Mouse (Mus musculus): ENCODE data around the gene Col11a2. TPM values are rescaled to one million over a fixed set of nuclear protein-coding genes. Genes with fewer than 3 reads are reported as not detected.

Gene Col11a2
- total RNA-seq, 2 experiments from 2014 or later: 11.3 to 15.2 TPM

DNA sequence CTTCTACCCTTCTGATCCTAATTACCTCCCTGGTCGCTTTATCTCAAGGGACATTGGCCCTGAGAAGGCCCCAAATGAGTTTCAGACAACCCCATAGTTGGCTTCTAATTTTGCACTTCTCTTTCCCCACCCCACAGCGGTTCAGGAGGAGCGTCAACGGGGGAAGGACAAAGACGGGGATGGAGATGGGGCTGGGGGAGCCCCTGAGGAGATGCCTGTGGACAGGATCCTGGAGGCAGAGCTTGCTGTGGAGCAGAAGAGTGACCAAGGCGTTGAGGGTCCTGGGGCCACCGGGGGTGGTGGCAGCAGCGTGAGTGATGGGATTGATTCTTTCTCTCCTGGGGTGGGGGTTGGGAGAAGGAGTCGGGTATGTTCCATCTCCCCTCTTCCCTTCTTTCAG, 3.7 kb upstream of the Col11a2 start:
- H3K4me3 ChIP-seq: no peak overlapping the region
- no peak for TF ChIP-seq CTCF (IDR thresholded peaks at IDR 0.05)
- no peak for DNase-seq (ENCODE audit: extremely low spot score in 1 of 2, low spot score in 2 of 2)
- H3K27ac ChIP-seq: no peak overlapping the region
- intact Hi-C loops (cut with DNase I): no loop called here

DNA sequence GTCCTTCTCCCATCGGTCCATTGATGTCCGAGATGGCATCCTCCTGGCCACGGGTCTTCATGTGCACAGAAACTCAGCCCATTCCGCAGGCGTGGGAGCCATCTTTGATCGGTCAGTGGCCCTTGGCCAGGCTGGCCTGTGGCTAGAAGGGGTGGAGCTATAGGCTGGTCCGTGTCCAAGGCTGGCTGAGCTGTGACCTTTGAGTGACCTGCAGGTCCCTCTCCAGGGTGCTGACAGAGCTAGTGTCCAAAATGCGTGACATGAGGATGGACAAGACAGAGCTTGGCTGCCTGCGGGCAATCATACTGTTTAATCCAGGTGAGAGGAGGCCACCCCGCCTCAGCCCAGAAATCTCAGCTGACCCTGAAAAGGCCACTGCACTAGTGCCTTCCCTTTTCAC, 2.6 kb upstream of the Col11a2 start:
- no peak for DNase-seq (ENCODE audit: extremely low spot score in 1 of 2, low spot score in 2 of 2)
- intact Hi-C loops (cut with DNase I): loop anchor here (2.0 kb wide), 1 partner anchor 74 kb away; no protein-coding TSS in a partner anchor

DNA sequence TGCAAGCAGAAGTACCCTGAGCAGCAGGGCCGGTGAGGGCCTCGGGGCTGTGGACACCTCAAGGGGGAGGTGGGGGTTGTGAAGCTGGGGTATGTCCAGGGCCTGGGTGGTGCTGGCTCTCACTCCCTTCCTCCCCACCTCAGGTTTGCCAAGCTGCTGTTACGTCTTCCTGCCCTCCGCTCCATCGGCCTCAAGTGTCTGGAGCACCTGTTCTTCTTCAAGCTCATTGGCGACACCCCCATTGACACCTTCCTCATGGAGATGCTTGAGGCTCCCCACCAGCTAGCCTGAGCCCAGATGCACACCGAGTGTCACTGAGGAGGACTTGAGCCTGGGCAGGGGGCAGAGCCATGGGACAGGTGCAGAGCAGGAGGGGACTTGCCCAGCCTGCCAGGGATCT, 2.0 kb upstream of the Col11a2 start:
- no peak for TF ChIP-seq CTCF (IDR thresholded peaks at IDR 0.05)
- intact Hi-C loops (cut with DNase I): loop anchor here (2.0 kb wide), 1 partner anchor 74 kb away; no protein-coding TSS in a partner anchor
- no peak for DNase-seq (ENCODE audit: extremely low spot score in 1 of 2, low spot score in 2 of 2)
- Histone ChIP-seq H3K27ac (no peak overlapping the region), H3K4me3 (no peak overlapping the region)

More for the DNA sequence above, 2.6 kb upstream of the Col11a2 start:
- no peak overlapping the region for H3K27ac ChIP-seq
- H3K4me3 ChIP-seq: no peak overlapping the region
- TF ChIP-seq CTCF (IDR thresholded peaks at IDR 0.05): no peak

DNA sequence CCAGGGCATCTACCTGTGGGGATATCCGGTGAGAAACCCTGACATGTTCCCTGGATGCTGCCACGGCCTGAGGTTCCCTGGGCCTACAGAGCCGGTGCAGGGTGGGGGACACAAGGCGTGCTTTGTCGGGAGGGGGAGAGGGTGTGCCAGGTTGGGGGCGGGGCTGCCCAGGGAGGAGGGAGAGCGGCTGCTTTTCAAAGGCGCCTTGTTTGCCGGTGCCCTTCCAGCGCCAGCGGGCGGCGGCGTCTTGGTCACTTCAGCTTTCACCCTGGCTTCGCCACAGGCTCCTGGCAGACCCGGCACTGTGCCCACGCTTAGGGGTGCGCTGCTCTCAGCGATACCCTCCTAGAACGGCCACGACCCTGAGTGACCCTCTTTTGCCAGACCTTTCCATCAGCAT, 797 bp upstream of the Col11a2 start:
- intact Hi-C loops (cut with DNase I): no loop called here
- peak in 1 of 2 experiments; percentile 68 for DNase-seq (ENCODE audit: extremely low spot score in 1 of 2, low spot score in 2 of 2)
- no peak for TF ChIP-seq CTCF (IDR thresholded peaks at IDR 0.05)
- Histone ChIP-seq H3K4me3 (peak overlapping the region; percentile 32), H3K27ac (peak overlapping the region; percentile 74)

DNA sequence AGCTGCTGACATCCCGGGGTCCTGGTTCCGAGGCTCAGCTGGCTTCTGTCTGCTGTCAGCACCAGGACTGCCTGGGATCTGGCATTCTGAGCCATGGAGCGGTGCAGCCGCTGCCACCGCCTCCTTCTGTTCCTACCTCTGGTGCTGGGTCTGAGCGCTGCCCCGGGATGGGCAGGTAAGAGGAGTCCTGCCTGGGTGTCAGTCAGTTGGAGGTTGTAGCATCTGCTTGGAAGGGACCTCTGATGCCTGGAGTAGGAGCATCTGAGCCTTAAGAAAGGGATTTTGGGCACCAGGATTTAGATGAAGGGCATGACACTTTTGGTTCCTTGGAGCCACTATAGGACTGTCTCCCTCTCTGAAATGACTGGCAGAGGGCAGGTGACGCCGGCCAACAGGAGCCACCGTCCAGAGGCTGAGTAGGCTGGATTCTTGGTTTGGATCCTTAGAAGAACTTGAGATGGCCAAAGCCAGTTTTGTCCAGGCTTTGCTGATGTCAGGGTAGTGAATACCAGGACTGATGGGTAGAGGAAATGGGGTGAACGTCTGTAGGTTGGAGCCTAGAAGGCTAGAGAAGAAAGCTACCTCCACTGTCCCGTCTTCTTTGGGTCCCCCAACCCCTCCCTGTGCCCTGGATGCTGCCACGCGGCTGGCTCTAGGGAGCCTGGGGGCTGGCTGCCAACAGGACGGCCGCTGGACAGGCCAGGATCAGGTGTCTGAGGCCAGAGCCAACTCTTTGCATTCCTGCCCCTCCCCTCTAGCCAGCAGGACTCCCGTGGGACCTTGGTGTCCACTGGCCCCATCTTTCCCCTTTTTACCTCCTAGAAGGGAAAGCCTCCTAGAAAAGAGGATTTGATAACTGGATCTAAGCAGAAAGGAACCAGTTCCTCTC, 569 bp downstream of the Col11a2 start:
- Histone ChIP-seq H3K4me3 (peak overlapping the region; percentile 32), H3K27ac (peak overlapping the region; percentile 42; the same call in 1 of the 2 replicates)
- no peak for DNase-seq (ENCODE audit: extremely low spot score in 1 of 2, low spot score in 2 of 2)
- TF ChIP-seq CTCF (IDR thresholded peaks at IDR 0.05): no peak
- intact Hi-C loops (cut with DNase I): no loop called here

DNA sequence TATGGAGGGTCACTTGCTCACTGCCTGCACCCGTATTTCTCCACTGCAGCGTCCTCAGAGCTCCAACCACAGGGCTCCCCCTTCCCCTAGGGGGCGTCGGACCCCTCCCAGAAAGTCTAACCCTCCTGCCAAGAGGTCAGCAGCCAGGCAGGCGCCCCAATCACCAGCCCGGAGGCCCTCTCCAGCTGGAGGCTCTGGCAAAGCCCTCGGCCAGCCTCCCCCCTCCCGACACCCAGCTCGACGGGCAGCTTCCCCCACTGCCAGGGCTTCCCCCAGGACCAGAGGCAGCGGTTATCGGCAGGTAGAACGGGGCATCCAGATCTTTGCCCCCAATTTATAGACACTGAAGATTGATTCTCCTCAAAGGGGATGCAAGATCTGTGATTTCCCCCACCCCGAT, 6.7 kb downstream of the Col11a2 start:
- TF ChIP-seq CTCF (IDR thresholded peaks at IDR 0.05): no peak
- H3K27ac ChIP-seq: no peak overlapping the region
- no peak for DNase-seq (ENCODE audit: extremely low spot score in 1 of 2, low spot score in 2 of 2)
- intact Hi-C loops (cut with DNase I): no loop called here
- H3K4me3 ChIP-seq: no peak overlapping the region

DNA sequence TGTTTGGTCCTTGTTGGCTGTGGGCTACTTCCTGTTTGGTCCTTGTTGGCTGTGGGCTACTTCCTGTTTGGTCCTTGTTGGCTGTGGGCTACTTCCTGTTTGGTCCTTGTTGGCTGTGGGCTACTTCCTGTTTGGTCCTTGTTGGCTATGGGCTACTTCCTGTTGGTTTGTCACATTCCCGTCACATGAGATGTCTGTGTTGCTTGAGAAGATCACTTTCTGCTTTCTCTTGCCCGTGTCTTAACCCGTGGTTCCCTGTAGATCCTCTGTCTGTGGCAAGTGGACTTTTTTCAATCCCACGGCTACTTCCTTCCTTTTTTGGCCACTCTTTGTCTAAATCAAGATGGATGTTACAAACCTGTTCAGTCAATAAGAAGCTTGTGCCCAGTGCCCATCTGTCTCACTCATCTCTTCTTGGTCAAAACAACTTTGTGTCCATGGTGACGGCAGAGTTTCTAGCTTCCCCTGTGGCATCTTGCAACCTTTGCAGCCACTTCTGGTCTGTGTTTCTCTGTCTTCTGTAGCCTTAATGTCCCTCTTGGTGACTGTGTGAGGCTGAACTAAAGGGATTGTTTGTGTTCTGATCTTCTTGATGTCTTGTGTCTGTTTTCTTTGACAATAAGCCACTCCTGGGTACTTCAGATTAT, 8.3 kb downstream of the Col11a2 start:
- DNase-seq (ENCODE audit: extremely low spot score in 1 of 2, low spot score in 2 of 2): no peak
- no peak for TF ChIP-seq CTCF (IDR thresholded peaks at IDR 0.05)
- Histone ChIP-seq H3K27ac (no peak overlapping the region), H3K4me3 (no peak overlapping the region)
- intact Hi-C loops (cut with DNase I): no loop called here

DNA sequence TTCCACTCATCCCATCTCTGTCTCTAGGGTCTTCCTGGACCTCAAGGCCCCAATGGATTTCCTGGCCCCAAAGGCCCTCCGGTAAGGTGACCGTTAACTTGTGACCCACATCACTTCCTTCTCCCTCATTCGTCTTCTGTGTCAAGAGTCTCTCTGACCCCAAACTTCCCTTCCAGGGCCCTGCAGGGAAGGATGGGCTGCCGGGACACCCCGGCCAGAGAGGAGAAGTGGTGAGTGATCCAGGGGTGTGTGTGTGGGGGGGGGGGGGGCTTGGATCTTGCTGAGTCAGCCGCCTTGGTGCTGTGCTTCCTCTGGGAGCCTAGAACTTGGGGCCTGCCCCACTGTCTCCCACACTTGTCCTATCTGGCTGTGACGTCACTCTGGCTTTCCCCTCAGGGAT, 18.0 kb downstream of the Col11a2 start:
- Histone ChIP-seq H3K4me3 (no peak overlapping the region), H3K27ac (no peak overlapping the region)
- intact Hi-C loops (cut with DNase I): no loop called here
- no peak for TF ChIP-seq CTCF (IDR thresholded peaks at IDR 0.05)
- no peak for DNase-seq (ENCODE audit: extremely low spot score in 1 of 2, low spot score in 2 of 2)

DNA sequence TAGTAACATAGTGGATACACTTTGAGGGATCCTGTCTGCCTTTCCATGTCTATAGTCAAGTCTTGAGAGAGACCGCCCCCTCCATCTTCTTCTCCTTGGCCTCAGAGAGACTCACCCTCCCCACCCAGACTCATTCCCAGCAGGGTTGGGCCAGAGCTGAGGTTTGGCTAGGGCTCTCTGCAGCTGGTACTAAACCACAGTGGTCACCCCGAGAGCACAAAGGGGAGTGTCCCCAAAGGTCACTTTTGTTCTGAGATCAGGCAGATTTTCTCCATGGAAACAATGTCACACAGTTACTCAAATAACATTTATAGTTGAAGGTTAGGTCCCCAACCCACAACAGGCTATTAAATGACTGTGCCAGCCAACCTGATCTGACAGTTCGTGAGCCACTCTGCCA, 29.6 kb downstream of the Col11a2 start:
- no peak for DNase-seq (ENCODE audit: extremely low spot score in 1 of 2, low spot score in 2 of 2)
- TF ChIP-seq CTCF (IDR thresholded peaks at IDR 0.05): no peak
- intact Hi-C loops (cut with DNase I): no loop called here
- Histone ChIP-seq H3K27ac (no peak overlapping the region), H3K4me3 (no peak overlapping the region)

DNA sequence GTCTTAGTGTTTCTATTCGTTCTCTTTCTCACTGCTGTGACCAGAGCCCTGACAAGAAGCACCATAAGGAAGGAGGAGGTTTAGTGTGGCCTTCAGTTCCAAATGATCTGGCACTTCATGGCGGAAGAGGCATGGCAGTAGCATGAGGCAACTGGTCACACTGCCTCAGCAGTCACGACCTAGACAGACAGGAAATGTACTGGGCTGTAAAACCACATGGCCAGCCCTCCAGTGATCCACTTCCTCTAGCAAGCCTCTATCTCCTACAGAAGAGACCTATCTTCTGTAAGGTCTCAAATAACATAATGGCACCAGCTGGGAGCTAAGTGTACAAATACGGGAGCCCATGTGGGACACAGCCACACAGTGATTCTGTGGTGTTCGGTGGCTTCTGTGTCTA, 32.9 kb downstream of the Col11a2 start:
- TF ChIP-seq CTCF (IDR thresholded peaks at IDR 0.05): no peak
- no peak overlapping the region for H3K4me3 ChIP-seq
- DNase-seq (ENCODE audit: extremely low spot score in 1 of 2, low spot score in 2 of 2): no peak
- no peak overlapping the region for H3K27ac ChIP-seq
- intact Hi-C loops (cut with DNase I): loop anchor here (10.0 kb wide), 1 partner anchor 273 kb away; no protein-coding TSS in a partner anchor

DNA sequence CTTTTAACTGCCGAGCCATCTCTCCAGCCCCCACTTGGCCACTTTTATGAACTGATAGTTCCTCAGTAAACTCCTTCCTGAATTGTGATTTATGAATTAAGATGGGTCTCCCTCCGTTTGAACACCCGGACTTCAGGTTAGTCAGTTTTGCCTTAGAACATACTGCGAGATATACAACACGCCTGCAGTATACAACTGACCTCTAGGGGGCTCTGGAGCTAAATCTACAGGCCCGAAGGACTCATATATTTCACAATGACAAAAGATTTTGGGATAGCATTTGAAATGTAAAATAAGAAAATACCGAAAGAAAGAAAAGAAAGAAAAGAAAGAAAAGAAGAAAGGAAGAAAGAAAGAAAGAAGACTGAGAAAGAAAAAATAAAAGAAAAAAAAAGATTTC, 36.0 kb downstream of the Col11a2 start:
- intact Hi-C loops (cut with DNase I): loop anchor here (5.0 to 10.0 kb wide), 2 partner anchors 162 to 270 kb away; partner anchors contain the start of gene H2-Ob
- no peak overlapping the region for H3K27ac ChIP-seq
- DNase-seq (ENCODE audit: extremely low spot score in 1 of 2, low spot score in 2 of 2): peak; percentile 43 to 65
- peak; percentile 82 for TF ChIP-seq CTCF (IDR thresholded peaks at IDR 0.05)
- H3K4me3 ChIP-seq: no peak overlapping the region

DNA sequence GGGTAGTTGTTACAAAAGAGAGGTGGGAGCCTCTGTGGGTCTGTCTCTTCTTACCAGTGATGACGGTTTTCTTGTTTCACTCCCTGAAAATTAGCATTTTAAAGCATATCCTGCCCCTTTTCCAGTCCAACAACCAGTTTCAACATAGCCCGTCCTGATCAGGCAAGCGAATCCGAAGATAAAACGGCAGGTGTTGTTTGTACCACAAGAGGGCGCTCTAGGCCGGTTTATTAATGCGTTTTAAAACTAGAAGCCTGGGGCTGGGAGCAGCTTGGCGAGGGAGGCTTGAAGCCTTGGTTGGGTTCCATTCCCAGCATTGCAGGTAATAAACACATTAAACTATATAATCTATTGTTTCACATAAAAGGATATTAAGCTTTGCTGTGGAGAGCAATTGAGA, 38.3 kb downstream of the Col11a2 start:
- DNase-seq (ENCODE audit: extremely low spot score in 1 of 2, low spot score in 2 of 2): peak; percentile 60 to 65
- intact Hi-C loops (cut with DNase I): loop anchor here (1.0 to 10.0 kb wide), 4 partner anchors 45 to 267 kb away; partner anchors contain the start of gene H2-Ob
- TF ChIP-seq CTCF (IDR thresholded peaks at IDR 0.05): peak; percentile 82
- H3K4me3 ChIP-seq: no peak overlapping the region
- no peak overlapping the region for H3K27ac ChIP-seq
